Mouse (Mus musculus) embryo, embryonic 10.5 days (tissue): ENCODE results near the gene Syt8.

Source experiments
- DNase-seq: peaks from one replicate; pipeline ENCODE4 v3.0.0-alpha.2; 2015; ENCODE audit warnings: low spot score

Gene Syt8

GRCm38 (mm10) chr7:142445324-142445723 is 10.7 kb downstream of the Syt8 start:
- DNase-seq = no peak

GRCm38 (mm10) chr7:142446264-142446663 is 11.6 kb downstream of the Syt8 start:
- DNase-seq = no peak

GRCm38 (mm10) chr7:142449038-142449617 is 14.5 kb downstream of the Syt8 start:
- no peak for DNase-seq

GRCm38 (mm10) chr7:142454706-142455105 is 20.1 kb downstream of the Syt8 start:
- DNase-seq = peak; percentile 36

GRCm38 (mm10) chr7:142455251-142455650 is 20.6 kb downstream of the Syt8 start:
- DNase-seq = no peak

- DNase-seq = no peak
Measured at GRCm38 (mm10) chr7:142456806-142457205, 22.2 kb downstream of the Syt8 start.

- peak; percentile 55 for DNase-seq
Measured at GRCm38 (mm10) chr7:142457227-142457811, 22.7 kb downstream of the Syt8 start.

- peak; percentile 79 for DNase-seq
Measured at GRCm38 (mm10) chr7:142458026-142458425, 23.4 kb downstream of the Syt8 start.

GRCm38 (mm10) chr7:142458676-142459298 is 24.1 kb downstream of the Syt8 start:
- no peak for DNase-seq

- DNase-seq = no peak
Measured at GRCm38 (mm10) chr7:142459299-142459691, 24.6 kb downstream of the Syt8 start.

GRCm38 (mm10) chr7:142460636-142461077 is 26.0 kb downstream of the Syt8 start, which contains the start of gene Lsp1:
Lsp1 (plus strand) TSS chr7:142460809.
- DNase-seq = no peak

- DNase-seq = no peak
Measured at GRCm38 (mm10) chr7:142461446-142461845, 26.8 kb downstream of the Syt8 start.

GRCm38 (mm10) chr7:142462190-142462589 is 27.5 kb downstream of the Syt8 start:
- DNase-seq = no peak

GRCm38 (mm10) chr7:142462594-142463078 is 28.0 kb downstream of the Syt8 start:
- DNase-seq = no peak

GRCm38 (mm10) chr7:142470171-142470691 is 35.6 kb downstream of the Syt8 start:
- no peak for DNase-seq

GRCm38 (mm10) chr7:142470808-142471413 is 36.3 kb downstream of the Syt8 start:
- DNase-seq = peak; percentile 82

- peak; percentile 42 for DNase-seq
Measured at GRCm38 (mm10) chr7:142471414-142471861, 36.8 kb downstream of the Syt8 start.

- peak; percentile 57 for DNase-seq
Measured at GRCm38 (mm10) chr7:142471884-142472570, 37.4 kb downstream of the Syt8 start.

- no peak for DNase-seq
Measured at GRCm38 (mm10) chr7:142472936-142473335, 38.3 kb downstream of the Syt8 start.

GRCm38 (mm10) chr7:142473476-142473875 is 38.8 kb downstream of the Syt8 start:
- no peak for DNase-seq

- DNase-seq = no peak
Measured at GRCm38 (mm10) chr7:142474799-142475198, 40.1 kb downstream of the Syt8 start.

GRCm38 (mm10) chr7:142475641-142476040 is 41.0 kb downstream of the Syt8 start:
- DNase-seq = no peak
